ENCODE assay signal across 9 mouse cellular contexts in genomic region chr11:121706521-121707005, GRCm38 (mm10). TPM values are rescaled to one million over a fixed set of nuclear protein-coding genes. Genes with fewer than 3 reads are reported as not detected.
DNase-seq lines count a peak whose midpoint lies in the region; ATAC-seq and TF ChIP-seq lines count a peak whose summit lies in the region.
"Had no signal": no experiment of that assay in that cellular context is flagged by ENCODE, and none has a peak within 500 bp of the region (broad histone marks: within the 10 kb centered on the region; RNA-seq: fewer than 3 reads in every experiment).

No protein-coding gene starts in this region.

- TF ChIP-seq CTCF in CH12.LX (conservative IDR thresholded peaks at IDR 0.05 in 1 of 2, IDR thresholded peaks at IDR 0.05 in 1 of 2; ENCODE audit: low read depth in 2 of 2, low read length in 2 of 2): no peak

- no peak for TF ChIP-seq POLR2A in CH12.LX (IDR thresholded peaks at IDR 0.05; ENCODE audit: low read depth, low read length)

- H3K79me2 ChIP-seq in CH12.LX (replicated peaks; ENCODE audit: control insufficient read depth, extremely low read depth, insufficient read depth, poor library complexity, severe bottlenecking): no peaks in the 10 kb centered on the region

- H3K9ac ChIP-seq in CH12.LX (ENCODE audit: insufficient read depth, low read depth): no peak overlapping the region
- no peak overlapping the region for H3K9ac ChIP-seq in hindbrain, embryonic 13.5 days
- H3K9ac ChIP-seq: forebrain, postnatal 0 days had no signal

- H3K4me1 ChIP-seq in CH12.LX (ENCODE audit: control insufficient read depth in 1 of 2, insufficient read depth in 2 of 2): peaks cover 0 to 12% of the 10 kb centered on the region in 2 experiments; a peak in 2 of 4 replicates
- peaks cover 20% of the 10 kb centered on the region for H3K4me1 ChIP-seq in hindbrain, embryonic 13.5 days (replicated peaks)

- peak; percentile 28 to 51 for DNase-seq in left cerebral cortex, adult 18-20 months (ENCODE audit: low spot score in 2 of 2)
- no peak for DNase-seq in left cerebral cortex, adult 11 months (ENCODE audit: low spot score)
- DNase-seq in CH12.LX (ENCODE audit: extremely low read depth) (no peak), adipocyte (ENCODE audit: low spot score) (no peak)
- peak; percentile 19 for DNase-seq in splenic B cell, adult 2 months (ENCODE audit: low read depth, low spot score)
- no peak for DNase-seq in adrenal gland, adult 8-10 months
- DNase-seq: forebrain, postnatal 0 days had no signal

- peak; percentile 56 to 67 for ATAC-seq in hematopoietic stem cell, adult 5-6 weeks (replicated peaks in 1 of 2; ENCODE audit: insufficient read depth in 1 of 2, low FRiP score in 2 of 2, low TSS enrichment in 1 of 2, low read depth in 1 of 2, poor library complexity in 2 of 2, severe bottlenecking in 2 of 2)
- ATAC-seq in hindbrain, embryonic 13.5 days (ENCODE audit: low FRiP score): no peak
- ATAC-seq: forebrain, postnatal 0 days had no signal

- 50% methylated on average over 7 of the region's 7 CpGs for WGBS in hindbrain, embryonic 13.5 days

- no peak overlapping the region for H3K27ac ChIP-seq in CH12.LX (ENCODE audit: insufficient read depth, low read depth)
- no peak overlapping the region for H3K27ac ChIP-seq in hindbrain, embryonic 13.5 days

- no peak overlapping the region for H3K4me3 ChIP-seq in CH12.LX (replicated peaks in 1 of 3; ENCODE audit: low read depth in 2 of 3, low read length in 2 of 3, poor library complexity in 1 of 3)
- no peak overlapping the region for H3K4me3 ChIP-seq in hindbrain, embryonic 13.5 days

- no peak for TF ChIP-seq EP300 in CH12.LX (IDR thresholded peaks at IDR 0.05; ENCODE audit: low read length)

- H3K9me3 ChIP-seq in CH12.LX (replicated peaks; ENCODE audit: low read length): no peaks in the 10 kb centered on the region
- no peaks in the 10 kb centered on the region for H3K9me3 ChIP-seq in hindbrain, embryonic 13.5 days

- H3K36me3 ChIP-seq in CH12.LX (replicated peaks in 1 of 2; ENCODE audit: control insufficient read depth in 1 of 2, insufficient read depth in 1 of 2, low read length in 1 of 2): no peaks in the 10 kb centered on the region
- H3K36me3 ChIP-seq in splenic B cell, adult 2 months (ENCODE audit: control insufficient read depth, insufficient read depth, low read length, poor library complexity, severe bottlenecking): no peaks in the 10 kb centered on the region
- H3K36me3 ChIP-seq in hindbrain, embryonic 13.5 days: no peaks in the 10 kb centered on the region

- in situ Hi-C loops in CH12.LX (cut with MboI; ENCODE audit: low pct_ligation_motif_present, low pct_unique_long_range_greater_than_20kb, low sequenced_read_pairs): loop anchor here (10.0 kb wide), 1 partner anchor 88 kb away; no protein-coding TSS in a partner anchor

- TF ChIP-seq RAD21 in CH12.LX (IDR thresholded peaks at IDR 0.05; ENCODE audit: low read depth, low read length): no peak

- peaks cover 35% of the 10 kb centered on the region for H3K27me3 ChIP-seq in CH12.LX (replicated peaks)
- H3K27me3 ChIP-seq in splenic B cell, adult 2 months (ENCODE audit: control insufficient read depth, insufficient read depth, low read length, poor library complexity, severe bottlenecking): no peaks in the 10 kb centered on the region
- H3K27me3 ChIP-seq in hindbrain, embryonic 13.5 days: peaks cover 41% of the 10 kb centered on the region

- dilution Hi-C loops in CH12.LX (cut with MboI; ENCODE audit: extremely low pct_ligation_motif_present, extremely low pct_unique_long_range_greater_than_20kb, low sequenced_read_pairs): no loop called here

- H3K4me2 ChIP-seq in CH12.LX (ENCODE audit: insufficient read depth, low read depth, poor library complexity, severe bottlenecking): no peak overlapping the region
- H3K4me2 ChIP-seq in hindbrain, embryonic 13.5 days: no peak overlapping the region

TF ChIP-seq in CH12.LX, 34 proteins besides CTCF, POLR2A, EP300 and RAD21:
- TF ChIP-seq MAX (IDR thresholded peaks at IDR 0.05; ENCODE audit: low read length) (0 out of 2 replicates have a peak, but pooled peaks have one; percentile 8), HCFC1 (IDR thresholded peaks at IDR 0.05; ENCODE audit: low read depth, low read length) (no peak)

RNA-seq across cellular contexts. Expression of gene Metrnl, which starts 5.2 kb away (rescaled TPM):
- total RNA-seq in left cerebral cortex, adult 18-20 months (2021): 10 to 100 TPM; 17.6 to 19.0 TPM
- total RNA-seq in CH12.LX (2012; rRNA removed): 0.97 and 1.1 TPM in 2 replicates
- total RNA-seq in CH12.LX (2014; rRNA removed): 0.50 and 1.1 TPM in 2 replicates
- polyA plus RNA-seq in CH12.LX (2012; ENCODE audit: insufficient read length, low read depth): 0.33 and 0.53 TPM in 2 replicates
- total RNA-seq in hematopoietic stem cell, adult 5-6 weeks (2017): 9.2 and 12.2 TPM in 2 replicates
- polyA plus RNA-seq in hindbrain, embryonic 13.5 days (2015; fragmentation: Nextera tagmentation; extraction: Ambion mirVana): 15.9 and 17.2 TPM in 2 replicates
- 10 to 100 TPM; 10.8 to 29.6 (median 21.0) TPM for total RNA-seq in adrenal gland, adult 8-10 months (2022)

RNA-seq across cellular contexts. Expression of gene B3gntl1, which starts 33.6 kb away (rescaled TPM):
- 1 to 10 TPM; 5.5 to 7.0 TPM for total RNA-seq in left cerebral cortex, adult 18-20 months (2021)
- total RNA-seq in CH12.LX (2012; rRNA removed) (10.1 and 10.3 TPM in 2 replicates), CH12.LX (2014; rRNA removed) (7.3 TPM in 2 replicates)
- polyA plus RNA-seq in CH12.LX (2012; ENCODE audit: insufficient read length, low read depth): 8.7 and 8.9 TPM in 2 replicates
- 14.2 and 24.0 TPM in 2 replicates for total RNA-seq in hematopoietic stem cell, adult 5-6 weeks (2017)
- polyA plus RNA-seq in hindbrain, embryonic 13.5 days (2015; fragmentation: Nextera tagmentation; extraction: Ambion mirVana): 6.4 and 7.8 TPM in 2 replicates
- total RNA-seq in adrenal gland, adult 8-10 months (2022): 10 to 100 TPM; 11.4 to 16.4 (median 14.5) TPM

Comparison
In these comparisons a context has a peak if more than half of its experiments do, and no peak if none do; other contexts are left out.
1. DNase-seq: peak in left cerebral cortex, adult 18-20 months (2 of 2) and splenic B cell, adult 2 months (single experiment); none in left cerebral cortex, adult 11 months (single experiment), CH12.LX (single experiment), adipocyte (single experiment) and adrenal gland, adult 8-10 months (single experiment).